Mouse (Mus musculus): ENCODE measurements around the gene Coro2b.
A peak's percentile ranks its signal among the peaks of the same experiment; 100 is the strongest.

Gene Coro2b

DNA sequence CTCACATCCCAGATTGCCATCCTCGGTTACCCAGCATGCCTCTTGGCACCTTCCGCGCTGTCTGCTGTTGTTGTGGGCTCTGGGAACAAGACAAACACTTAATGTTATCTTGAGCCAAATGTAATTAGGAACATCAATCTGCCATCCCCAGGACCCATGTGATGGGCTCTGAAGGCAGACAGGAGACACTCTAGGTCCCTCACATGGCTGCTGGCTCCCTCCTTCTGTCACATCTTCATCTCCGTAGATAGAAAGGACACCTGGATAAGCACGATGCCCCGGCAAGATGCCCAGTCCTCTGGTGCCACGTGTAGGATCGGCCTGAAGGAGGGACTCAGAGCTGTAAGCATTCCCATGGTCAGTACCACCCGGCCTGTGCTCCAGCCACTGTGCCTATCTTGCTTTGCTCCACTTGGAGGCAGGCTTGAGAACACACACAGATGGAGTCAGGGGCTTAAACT lies 2.4 kb upstream of the Coro2b start:
- DNase-seq: no peak

DNA sequence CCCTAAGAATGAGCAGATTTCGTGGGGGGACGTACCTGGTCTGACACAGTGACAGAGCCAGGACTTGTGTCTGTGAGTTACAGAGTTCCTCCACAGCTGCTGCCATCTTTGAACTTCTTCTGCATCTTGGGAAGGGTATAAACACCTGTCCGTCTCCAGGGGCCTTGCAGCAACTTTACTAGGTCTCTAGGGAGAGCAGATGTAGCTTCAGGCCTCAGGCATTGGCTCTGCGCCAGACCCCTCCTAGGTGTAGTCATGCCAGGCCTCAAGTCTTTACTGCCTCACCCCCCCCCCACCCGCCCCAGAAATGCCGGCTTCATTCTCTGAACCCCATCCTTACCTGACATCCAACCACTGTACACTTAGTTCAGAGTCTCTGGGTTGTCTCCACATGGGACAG lies 1.1 kb upstream of the Coro2b start:
- DNase-seq: no peak

GRCm38 (mm10) chr9:62536119-62536654 lies 657 bp downstream of the Coro2b start:
- peak; percentile 91 for DNase-seq

DNA sequence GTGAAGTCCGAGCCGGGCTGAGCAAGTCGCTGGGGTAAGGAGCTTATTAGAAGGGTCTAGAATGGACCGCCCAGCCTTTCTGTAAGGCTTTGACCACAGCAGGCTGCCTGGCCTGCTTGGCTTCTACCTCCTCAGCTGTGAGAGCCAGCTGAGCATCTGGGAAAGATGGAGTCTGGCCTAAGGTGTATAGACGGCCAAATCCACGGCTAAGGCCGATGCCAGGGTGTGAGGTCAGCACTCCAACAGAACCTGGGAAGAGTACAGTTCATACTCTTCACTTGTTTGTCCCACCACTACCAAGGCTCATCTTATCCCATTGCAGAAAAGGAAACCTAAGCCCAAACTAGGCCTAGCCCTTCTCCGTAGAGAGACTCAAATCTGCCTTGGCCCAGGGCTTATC lies 1.3 kb downstream of the Coro2b start:
- peak; percentile 81 for DNase-seq

DNA sequence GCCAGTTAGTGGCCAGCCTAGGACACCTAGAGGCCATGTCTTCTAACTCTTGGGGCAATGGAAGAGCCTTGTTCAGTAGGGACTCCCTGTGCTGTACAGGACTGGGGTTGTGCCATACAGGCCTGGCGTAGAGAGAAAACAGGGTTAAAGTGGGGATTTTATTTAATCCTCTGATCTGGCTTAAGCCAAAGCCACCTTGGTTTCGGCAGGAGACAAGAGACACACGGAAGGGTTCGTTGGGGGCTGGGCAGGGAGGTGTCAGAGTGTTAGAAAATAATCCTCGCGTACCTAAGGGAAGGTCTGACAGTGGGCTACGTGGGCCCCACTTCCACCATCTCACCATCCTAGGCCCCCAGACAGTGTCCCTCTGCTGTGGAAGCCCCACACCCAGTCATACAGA lies 2.2 kb downstream of the Coro2b start:
- DNase-seq: no peak

DNA sequence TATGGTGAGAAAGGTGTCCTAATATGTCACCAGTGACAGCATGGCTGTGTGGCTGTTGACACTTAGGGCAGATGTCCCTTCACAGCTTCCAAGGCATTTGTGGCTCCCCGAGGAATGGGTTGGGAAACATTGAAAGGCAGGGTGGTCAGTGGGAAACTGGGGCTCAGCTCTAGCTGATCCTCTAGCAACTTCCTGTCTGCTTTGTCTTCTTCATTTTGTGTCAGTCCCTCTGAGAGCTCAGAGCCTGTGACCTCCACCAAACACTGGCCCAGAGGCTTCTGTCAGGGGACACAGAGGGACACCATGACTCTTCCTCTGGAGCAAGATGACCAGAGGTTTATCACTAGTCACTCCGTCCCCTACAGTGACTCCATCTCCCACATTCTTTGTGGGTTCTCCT lies 2.7 kb downstream of the Coro2b start:
- DNase-seq: no peak

DNA sequence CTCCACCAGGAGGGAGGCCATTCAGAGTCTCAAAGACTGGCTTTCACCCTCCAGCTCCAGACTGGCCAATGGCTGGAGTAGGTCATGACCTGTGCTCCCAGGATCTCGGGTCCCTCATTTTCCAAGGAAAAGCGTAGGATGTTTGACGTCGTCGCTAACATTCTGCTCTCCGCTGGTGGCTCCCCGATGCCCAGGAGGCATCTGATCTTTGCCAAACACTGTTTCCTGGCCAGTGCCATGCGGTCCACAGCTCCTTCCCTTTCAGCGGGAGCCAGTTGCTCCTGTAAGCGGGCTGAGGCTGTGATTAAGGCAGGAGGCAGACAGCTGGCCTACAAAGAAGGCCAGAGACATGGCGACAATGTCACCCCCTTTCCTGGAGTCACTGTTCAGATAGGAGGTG lies 4.0 kb downstream of the Coro2b start:
- DNase-seq: no peak

GRCm38 (mm10) chr9:62531459-62532275 lies 5.2 kb downstream of the Coro2b start:
- no peak for DNase-seq

DNA sequence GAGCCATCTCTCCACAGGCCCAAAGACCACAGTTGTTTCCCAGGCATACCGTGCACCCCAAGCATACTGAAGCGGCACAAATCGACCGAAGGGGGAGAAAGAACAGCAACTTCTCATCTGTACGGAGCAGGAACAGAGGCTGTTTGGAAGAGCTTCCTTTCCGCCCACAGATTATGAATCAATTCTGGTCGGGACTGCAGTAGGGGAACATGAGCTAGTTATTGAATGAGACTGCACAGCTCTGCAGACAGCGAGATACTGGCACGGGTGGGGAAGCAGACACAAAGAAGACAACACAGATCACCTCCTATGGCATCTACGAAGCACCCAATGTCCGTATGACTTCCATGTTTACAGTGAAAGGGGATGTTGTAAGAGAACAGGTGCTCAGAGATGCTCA lies 8.3 kb downstream of the Coro2b start:
- DNase-seq: no peak

DNA sequence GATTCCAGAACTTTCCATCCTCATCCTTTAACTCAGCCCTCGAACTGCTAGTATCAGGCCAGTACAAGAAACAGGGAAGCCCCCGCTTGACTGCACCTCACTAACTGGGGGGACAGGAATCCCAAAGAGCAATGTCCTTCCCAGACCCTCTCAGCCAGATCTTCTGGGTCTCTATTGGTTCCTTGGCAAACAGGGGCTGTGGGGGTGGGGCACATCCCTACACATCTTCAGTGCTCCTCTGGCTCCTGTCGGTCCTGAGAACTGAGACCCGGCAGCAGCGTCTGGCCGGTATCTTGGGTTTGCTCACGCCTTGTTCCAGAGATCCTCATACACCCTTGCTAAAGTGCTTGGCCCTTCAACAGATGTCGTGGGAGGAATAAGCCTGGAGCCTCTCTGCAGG lies 10.0 kb downstream of the Coro2b start:
- DNase-seq: no peak

- DNase-seq: peak; percentile 86
Observed at GRCm38 (mm10) chr9:62526451-62526850, 10.4 kb downstream of the Coro2b start.

DNA sequence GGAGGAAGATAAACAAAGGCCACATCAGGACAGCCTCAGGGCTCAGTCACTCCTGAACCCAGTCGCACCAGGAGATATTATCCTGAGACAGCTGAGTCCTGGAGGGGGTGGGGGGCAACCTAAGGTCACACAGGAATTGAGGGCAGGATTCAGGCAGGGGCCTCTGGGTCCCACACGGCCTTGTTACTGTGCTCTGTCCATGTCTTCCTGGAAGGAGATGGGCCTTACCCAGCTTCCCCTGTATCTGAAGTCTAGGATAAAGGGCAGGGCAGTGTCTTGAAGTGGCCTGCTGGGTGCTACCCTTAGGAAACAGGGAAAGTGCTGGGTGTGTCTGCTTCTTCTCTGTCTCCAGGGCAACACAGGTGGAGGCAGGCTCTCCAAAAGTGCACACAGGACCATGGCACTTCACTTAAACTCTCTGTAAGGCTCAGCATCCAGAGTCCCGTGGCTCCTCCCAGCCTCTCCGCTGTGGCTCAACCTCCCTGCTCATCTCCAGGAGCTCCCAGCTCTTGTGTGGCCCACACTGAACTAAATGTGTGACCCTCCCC lies 12.0 kb downstream of the Coro2b start:
- DNase-seq: no peak

GRCm38 (mm10) chr9:62522791-62523471 lies 13.9 kb downstream of the Coro2b start:
- no peak for DNase-seq

- no peak for DNase-seq
Observed at GRCm38 (mm10) chr9:62522211-62522610, 14.6 kb downstream of the Coro2b start.

DNA sequence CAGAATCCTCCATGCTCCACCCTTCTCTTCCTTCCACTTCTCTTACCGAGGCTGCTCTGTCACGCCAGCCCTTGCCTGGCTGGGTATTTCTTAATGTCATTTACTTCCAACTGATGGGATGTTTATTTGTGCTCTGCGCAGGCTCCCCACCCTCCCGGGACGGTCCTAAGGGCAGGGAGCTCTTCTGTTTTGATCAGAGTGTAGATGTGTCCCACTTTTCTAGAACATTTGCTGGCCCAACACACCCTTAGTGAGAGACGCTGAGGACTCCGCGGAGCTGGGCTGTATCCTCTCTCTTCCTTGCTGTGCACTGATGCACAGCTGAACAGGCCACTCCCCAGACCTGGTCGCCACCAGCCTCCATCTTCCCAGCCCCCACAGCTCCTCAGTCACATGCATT lies 15.3 kb downstream of the Coro2b start:
- no peak for DNase-seq

DNA sequence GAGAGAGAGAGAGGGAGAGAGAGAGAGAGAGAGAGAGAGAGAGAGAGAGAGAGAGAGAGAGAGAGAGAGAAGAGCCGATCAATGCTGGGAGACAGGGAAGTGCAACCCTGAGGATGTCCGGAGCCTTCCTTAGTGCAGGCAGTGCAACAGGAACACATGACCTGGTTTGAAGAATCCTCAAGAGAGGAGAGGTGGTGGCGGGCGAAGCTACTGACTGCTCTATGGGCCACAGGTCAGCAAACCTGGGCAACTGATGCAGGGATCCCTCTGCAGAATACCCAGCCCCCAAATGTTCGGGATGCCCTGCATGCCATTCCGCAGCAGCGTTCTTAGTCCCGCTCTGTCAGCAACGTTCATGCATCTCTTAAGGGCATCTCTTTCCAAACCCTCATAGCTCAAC lies 15.9 kb downstream of the Coro2b start:
- DNase-seq: no peak

DNA sequence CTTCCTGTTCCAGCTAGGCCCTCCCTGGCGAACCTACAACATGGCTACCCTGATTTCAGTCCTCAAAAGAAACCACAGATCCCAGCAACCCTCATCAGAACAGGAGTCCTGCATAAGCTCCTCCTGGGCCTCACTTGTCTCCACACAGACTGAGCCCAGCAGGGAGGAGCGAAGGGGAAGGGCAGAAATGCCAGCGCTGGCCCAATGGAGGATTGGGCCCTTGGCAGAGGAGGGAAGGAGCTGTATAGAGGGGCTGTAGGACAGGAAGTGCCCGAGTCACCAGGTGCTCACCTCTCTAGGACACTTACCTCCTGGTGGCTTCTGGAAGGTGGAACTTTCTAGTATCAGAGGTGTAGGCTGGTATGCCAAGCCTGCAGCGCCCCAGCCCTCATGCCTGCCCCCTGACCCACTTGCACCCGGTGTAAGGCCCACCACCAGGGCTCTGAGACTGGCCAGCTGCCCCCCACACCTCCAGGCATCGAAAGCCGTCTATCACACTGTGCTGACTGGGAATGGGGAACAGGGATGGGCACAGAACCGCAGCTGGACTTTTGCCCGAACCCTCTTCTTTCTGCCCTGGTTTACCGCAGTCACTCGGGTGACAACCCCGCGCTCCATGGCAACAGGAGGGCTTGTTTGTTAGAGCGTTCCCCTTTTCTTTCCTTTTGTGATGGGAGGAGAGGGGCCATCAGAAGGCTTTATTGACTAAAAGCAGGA lies 16.9 kb downstream of the Coro2b start:
- DNase-seq: peak; percentile 72

DNA sequence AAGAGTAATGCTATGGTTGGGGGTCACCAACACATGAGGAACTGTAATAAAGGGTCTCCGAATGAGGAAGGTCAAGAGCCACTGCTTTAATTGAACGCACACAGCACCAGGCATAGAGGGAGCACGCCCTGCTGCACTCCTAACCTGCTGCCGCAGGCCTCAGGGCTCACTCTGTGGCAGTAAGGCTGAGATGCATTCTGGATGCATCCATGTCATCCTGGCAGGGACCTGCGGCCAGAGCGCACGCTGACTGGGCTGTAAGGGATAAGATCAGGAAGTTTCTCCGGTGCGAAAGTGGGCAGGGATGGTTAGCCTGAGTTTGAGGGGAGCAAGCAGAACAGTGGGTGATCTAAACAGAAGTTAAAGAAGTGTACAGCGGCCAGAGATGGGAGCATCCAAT lies 17.5 kb downstream of the Coro2b start:
- no peak for DNase-seq

DNA sequence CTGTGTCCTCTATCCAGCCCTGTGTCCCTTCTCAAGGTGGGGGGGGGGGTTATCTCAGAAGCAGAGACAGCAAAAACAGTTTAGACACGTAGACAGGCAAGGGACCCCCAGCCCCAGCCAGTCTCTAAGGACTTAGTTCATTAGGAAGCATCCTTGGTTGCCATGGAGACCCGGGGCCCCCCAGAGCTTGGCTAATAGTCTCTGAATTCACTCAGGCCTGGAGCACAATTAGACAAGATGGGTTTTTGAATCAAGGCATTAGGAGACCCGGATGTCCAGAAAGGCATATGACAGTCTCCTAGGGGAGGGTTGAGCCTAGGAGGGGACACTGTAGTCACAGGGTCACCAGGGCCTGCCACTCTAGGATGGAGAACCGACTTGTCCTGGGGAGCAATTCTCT lies 18.3 kb downstream of the Coro2b start:
- DNase-seq: no peak

GRCm38 (mm10) chr9:62517112-62517957 lies 19.5 kb downstream of the Coro2b start:
- DNase-seq: no peak

DNA sequence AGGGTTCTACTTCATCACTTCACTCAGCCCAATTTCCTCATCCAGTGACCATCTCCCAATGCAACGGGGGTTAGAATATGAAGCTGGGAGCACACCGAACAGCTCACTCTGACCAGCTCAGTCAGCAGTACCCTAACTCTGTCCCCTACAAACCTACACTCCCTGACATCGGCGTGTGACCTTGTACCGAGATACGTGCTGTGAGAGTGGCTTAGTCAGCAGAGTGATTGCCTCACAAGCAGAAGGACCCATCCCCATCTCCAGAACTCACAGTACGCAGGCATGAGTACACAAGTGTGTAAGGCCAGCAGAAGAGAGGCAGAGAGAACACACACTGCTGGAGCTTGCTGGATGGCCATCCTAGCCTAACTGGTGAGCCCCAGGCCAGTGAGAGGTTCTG lies 21.7 kb downstream of the Coro2b start:
- DNase-seq: no peak

GRCm38 (mm10) chr9:62513492-62514133 lies 23.2 kb downstream of the Coro2b start:
- peak; percentile 84 for DNase-seq
